Mouse (Mus musculus) ZHBTc4 (cell line): Measurements from ENCODE around the gene Dnm3.

Experiments used
- DNase-seq: peaks from one replicate; pipeline ENCODE4 v3.0.0-alpha.2; 2011; ENCODE audit warnings: low read depth, low spot score

The Dnm3 gene

DNA sequence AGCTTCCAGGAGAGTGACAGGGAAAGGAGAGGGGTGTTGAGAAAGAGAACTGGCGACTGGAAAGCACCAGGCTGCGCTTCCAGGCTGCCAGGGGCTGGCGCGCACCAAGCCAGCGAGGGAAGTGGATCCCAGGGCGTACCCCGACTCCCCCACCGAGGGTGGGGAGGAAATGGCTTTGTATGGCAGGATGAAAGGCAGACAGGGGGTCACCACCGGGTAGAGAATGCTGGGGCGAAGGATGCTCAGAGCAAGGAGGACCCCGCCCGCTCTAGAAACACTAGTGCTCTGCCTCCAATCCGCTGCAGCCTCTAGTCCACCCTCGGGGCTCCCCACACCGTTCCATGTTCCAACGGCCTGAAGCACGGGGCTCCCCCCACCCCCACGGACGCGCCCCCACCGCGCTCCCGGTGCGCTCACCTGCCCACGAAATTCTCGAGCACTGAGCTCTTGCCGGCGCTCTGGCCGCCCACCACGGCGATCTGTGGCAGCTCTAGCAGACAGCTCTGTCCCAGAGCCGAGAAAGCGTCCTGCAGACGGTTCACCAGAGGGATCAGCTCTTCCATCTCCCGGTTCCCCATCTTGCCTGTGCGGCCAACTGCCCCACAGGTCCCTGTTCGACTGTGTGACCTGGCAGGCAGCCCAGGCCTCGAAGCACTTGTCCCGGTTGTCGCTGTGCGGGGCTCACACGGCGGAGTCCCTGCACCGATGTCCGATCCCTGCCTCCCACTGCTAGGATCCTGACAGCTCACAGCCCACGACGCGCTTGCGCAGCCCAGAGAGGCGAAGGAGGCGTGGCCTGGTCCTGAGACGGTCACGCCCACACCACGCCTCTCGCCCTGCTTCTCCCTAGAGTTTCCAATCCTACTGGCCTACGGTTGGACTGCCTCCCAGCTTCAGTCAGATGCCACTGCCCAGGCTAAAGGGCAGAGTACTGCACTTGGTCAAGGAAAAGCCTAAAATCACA lies at the start of gene Dnm3:
TSS of gene Dnm3 (minus strand) at position 789 of the 964 bp plus-strand sequence.
- DNase-seq: peak; percentile 96

- no peak for DNase-seq
Measured at GRCm38 (mm10) chr1:162515116-162515515, 37.3 kb upstream of the Dnm3 start.

GRCm38 (mm10) chr1:162510013-162510356 lies 32.2 kb upstream of the Dnm3 start:
- no peak for DNase-seq

DNA sequence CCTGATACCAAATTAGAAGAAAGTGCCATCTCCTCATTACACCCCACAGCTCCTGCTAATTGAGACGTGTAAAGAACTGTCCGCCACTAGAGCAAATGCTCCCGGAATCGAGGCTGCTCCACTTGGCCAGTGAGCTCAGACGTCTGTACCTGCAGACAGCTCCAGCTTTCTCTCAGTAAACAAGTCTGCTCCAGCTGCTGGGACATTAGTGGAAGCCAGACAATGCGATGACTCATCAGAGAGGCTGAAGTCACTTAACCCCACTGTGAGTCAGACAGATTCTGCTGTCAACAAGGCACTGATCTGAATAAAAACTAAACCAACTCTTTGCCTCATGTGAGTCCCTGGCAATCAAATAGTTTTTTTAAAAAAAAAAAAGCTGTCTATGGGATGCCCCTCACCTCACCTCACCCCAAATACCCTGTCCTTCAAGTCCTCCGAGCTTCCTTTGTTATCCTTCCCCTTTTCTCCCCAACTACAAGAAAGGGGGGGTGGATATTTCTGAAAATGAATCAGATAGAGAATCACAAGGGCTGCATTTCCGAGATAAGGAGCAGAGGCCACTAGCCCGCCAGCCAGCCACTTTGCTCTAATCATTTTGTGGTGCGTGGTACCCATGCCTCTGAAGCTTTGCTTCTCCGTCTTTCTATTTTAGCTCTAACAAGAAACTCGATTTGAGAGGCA lies 31.6 kb upstream of the Dnm3 start:
- DNase-seq: no peak

- DNase-seq: no peak
Measured at GRCm38 (mm10) chr1:162508211-162509005, 30.6 kb upstream of the Dnm3 start.

GRCm38 (mm10) chr1:162506516-162506915 lies 28.7 kb upstream of the Dnm3 start:
- DNase-seq: no peak

DNA sequence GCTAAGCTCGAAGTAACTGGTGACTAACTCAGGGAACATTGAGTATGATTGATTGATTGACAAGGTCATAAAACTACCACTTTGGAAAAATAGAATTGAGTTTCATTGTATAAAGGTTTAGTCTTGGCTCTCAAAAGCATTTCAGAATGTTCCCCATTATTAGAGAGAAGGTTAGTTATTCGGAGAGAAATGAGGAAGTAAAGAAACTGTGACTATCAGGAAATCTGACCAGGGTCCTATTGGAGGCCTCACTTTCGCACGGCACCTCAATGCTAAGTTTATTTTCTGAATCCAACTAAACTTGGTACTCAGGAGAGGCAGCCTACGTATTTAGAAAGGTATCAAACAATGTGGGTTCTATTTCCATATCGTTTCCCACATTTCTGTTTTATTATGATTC lies 27.8 kb upstream of the Dnm3 start:
- DNase-seq: no peak

DNA sequence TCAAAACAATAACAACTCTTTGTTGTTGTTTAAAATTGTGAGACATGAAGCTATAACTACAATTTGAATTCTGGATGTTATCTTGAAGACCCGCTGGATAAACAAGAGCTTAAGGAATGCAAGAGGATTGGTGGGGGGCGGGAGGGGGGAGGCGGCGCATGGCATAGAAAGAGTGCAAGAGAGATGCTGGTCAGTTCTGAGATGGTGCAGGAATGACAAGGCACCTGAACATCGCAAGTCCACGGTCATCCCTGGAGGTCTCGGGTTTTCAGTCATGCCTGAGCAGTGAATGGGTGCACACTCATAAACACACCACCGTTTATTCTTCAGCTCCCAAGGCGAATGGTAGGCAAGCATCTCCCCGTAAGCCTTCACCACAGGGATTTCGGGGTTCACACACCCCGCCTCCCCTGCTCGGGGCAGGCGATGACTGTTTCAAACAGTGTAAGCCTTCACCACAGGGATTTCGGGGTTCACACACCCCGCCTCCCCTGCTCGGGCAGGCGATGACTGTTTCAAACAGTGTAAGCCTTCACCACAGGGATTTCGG lies 1.2 kb downstream of the Dnm3 start:
- DNase-seq: no peak

GRCm38 (mm10) chr1:162472949-162473348 lies 4.9 kb downstream of the Dnm3 start:
- no peak for DNase-seq

- no peak for DNase-seq
Measured at GRCm38 (mm10) chr1:162471089-162471488, 6.7 kb downstream of the Dnm3 start.

GRCm38 (mm10) chr1:162469752-162470280 lies 8.0 kb downstream of the Dnm3 start:
- no peak for DNase-seq

DNA sequence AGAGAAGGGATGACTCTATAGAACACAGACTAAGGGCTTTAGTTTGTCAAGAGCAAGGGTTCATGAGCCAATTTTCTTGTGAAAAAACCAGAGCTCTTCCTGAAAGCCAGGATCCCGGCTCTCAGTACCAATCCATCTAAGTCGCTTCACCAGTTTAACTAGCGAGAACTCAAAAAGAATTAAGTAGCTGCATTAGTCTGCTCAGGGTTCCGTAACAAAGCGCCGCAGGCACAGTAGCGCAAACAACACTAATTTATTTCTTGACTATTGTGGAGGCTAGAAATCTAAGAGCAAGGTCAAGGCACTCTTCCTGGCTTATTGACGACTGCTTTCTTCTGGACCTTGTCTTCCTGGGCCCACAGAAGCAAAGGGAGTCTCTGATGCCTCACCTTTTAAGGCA lies 14.2 kb downstream of the Dnm3 start:
- DNase-seq: no peak

DNA sequence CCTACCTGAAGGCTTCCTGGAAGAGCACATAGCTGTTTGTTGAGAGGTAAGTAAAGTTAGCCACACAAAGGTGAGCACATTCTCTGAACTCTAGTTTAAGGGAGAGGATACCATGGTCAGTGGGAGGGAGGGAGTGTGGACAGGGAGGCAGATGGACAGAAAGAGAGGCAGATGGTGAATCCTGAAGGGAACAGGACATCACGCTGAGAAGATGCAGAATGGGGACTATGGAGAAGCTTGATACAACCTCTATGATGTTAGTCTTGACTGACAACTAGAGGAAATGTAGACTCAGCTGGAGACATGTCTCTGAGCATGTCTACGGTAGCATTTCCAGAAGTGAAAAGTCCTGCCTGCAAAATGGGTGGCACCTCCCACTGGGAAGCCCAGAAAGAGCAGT lies 19.1 kb downstream of the Dnm3 start:
- DNase-seq: no peak

- no peak for DNase-seq
Measured at GRCm38 (mm10) chr1:162456861-162457260, 21.0 kb downstream of the Dnm3 start.

GRCm38 (mm10) chr1:162456406-162456805 lies 21.4 kb downstream of the Dnm3 start:
- DNase-seq: no peak

DNA sequence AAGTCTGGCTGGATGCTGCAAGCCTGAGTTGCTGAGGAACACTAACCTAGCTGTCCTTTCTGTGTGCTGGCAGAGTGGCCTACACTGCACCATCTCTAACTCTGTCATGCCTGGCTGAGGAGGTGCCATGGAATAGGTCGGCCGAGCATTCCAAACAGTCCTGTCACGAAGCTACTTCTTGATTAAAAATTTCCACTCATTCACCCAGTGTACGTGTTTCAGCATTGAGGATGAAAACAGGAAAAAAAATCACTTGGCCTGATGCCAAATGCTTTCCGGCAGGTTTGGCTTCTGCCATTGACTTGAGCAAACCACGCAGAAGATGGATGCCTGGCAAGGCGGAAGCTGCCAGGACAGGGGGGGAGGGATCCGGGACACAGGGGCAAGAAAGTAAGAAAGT lies 24.3 kb downstream of the Dnm3 start:
- DNase-seq: no peak

DNA sequence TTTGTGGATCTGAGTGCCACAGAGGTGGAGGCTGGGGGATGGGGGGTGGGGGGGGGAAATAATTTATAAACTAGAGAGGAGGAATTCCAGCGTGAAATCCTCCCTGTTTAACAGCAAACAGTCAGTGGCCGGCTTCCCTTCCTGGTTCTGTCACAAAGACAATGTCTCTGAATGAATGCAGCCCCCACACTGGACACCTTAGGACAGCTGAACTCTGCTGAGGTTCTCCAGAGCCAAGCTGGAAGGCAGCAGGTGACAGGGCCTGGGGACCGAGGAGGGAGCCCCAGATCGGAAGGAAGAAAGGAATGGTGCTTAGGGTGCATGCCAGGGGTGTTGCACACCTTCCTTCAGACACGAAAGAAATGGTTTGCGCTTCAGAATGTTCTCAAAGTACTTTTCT lies 24.8 kb downstream of the Dnm3 start:
- DNase-seq: no peak

- no peak for DNase-seq
Measured at GRCm38 (mm10) chr1:162449161-162449909, 28.5 kb downstream of the Dnm3 start.

DNA sequence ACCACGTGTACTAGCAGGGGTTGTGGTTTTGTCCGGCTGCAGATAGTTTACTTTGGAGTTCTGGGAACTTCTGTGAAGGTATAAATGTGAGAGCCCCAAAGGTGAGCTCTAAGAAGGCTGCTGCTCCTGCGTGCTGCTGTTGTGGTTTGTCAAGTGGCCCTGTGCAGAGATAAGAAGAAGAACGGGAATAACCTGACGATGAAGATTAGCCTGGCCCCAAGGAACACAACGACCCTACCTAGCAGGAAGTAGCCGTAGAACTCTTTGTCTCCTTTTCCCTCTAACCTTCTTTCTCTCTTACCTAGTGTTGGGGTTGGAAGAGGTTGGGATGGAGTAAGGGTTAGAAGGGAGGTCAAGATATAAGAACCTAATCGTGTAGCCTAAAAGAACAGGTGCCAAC lies 33.0 kb downstream of the Dnm3 start:
- no peak for DNase-seq

DNA sequence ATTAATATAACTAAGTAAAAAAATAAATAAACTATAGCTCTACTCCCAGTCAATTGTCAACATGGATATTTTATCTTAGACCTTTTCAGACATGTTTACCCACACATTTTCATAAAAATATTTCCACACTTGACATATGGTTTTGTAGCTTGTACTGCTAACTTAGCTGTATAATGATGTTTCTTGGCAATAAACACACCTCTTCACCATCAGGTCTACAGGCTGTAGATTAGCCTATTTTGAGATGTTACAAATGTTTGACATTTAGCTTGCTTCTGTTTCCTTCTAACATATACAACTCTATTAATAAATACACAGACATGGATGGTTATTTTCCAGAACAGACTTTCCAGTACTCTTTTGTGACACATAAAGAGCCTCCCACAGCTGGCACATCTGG lies 38.3 kb downstream of the Dnm3 start:
- DNase-seq: no peak

DNA sequence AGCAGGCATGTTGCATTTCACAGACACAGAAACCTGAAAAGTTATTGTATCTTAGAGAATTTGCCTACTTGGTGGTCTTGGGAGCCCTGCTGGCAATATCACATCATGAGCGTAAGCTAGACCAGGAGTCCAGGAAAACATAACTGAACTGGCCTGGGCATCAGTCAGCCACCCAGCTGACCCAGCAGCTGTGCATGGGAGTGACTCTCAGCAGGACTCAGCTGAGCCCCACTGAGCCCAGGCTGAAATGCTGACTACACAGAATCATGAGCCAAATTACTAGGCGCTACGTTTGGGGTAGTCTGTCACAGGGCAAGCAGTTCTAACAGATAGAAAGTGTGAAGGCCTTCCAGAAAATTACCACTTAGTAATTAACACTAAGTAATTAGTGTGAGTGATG lies 41.2 kb downstream of the Dnm3 start:
- no peak for DNase-seq
